Mouse (Mus musculus) liver, embryonic 14.5 days (tissue): ENCODE data around the gene Fbxo46.

Experiments used
- CTCF ChIP-seq: IDR thresholded peaks from 2 replicates; pipeline ENCODE4 v1.5.1; 2016; ENCODE audit warnings: antibody characterized with exemption, low read depth, control low read depth
- EP300 ChIP-seq: IDR thresholded peaks from 2 replicates; pipeline ENCODE4 v1.6.1; 2016; ENCODE audit warnings: antibody characterized with exemption, low read depth

GRCm38 (mm10) chr7:19074494-19074893 is 45.2 kb upstream of the Fbxo46 start:
- peak; percentile 35; the same call in 1 of the 2 replicates for TF ChIP-seq CTCF
- TF ChIP-seq EP300: no peak
